Mouse (Mus musculus): ENCODE data around the gene Cfap45. TPM values are rescaled to one million over a fixed set of nuclear protein-coding genes. Genes with fewer than 3 reads are reported as not detected.

Cfap45 gene
- polyA plus RNA-seq, 1 experiment from 2014 or later, result 1.2 TPM

- 46% methylated on average over 8 of the region's 8 CpGs for WGBS
- Histone ChIP-seq H3K4me1 (peaks cover 8% of the 10 kb centered on the region), H3K9me3 (no peaks in the 10 kb centered on the region), H3K36me3 (no peaks in the 10 kb centered on the region), H3K4me3 (no peak overlapping the region), H3K4me2 (replicated peaks) (no peak overlapping the region), H3K9ac (replicated peaks) (no peak overlapping the region), H3K27me3 (peaks cover 6% of the 10 kb centered on the region; the same call in 1 of the 2 replicates), H3K27ac (replicated peaks) (no peak overlapping the region)
- no peak for ATAC-seq (ENCODE audit: low FRiP score, low read depth)
Observed at GRCm38 (mm10) chr1:172509983-172510382, 10.6 kb upstream of the Cfap45 start.

GRCm38 (mm10) chr1:172510421-172510972 is 10.1 kb upstream of the Cfap45 start:
- no peak for ATAC-seq (ENCODE audit: low FRiP score, low read depth)
- H3K4me3 ChIP-seq, result no peak overlapping the region
- H3K27ac ChIP-seq (replicated peaks), result no peak overlapping the region

GRCm38 (mm10) chr1:172512962-172513361 is 7.6 kb upstream of the Cfap45 start:
- H3K9ac ChIP-seq (replicated peaks), result no peak overlapping the region
- H3K4me1 ChIP-seq, result peaks cover 7% of the 10 kb centered on the region; the same call in 1 of the 2 replicates
- 32% methylated on average over 13 of the region's 13 CpGs for WGBS
- H3K27me3 ChIP-seq, result no peaks in the 10 kb centered on the region
- ATAC-seq (ENCODE audit: low FRiP score, low read depth), result no peak
- no peaks in the 10 kb centered on the region for H3K9me3 ChIP-seq
- H3K4me3 ChIP-seq, result no peak overlapping the region
- H3K4me2 ChIP-seq (replicated peaks), result peak overlapping the region; percentile 19; the same call in 1 of the 2 replicates
- no peak overlapping the region for H3K27ac ChIP-seq (replicated peaks)
- H3K36me3 ChIP-seq, result no peaks in the 10 kb centered on the region

More at GRCm38 (mm10) chr1:172510421-172510972, 10.1 kb upstream of the Cfap45 start:
- Histone ChIP-seq H3K4me1 (peaks cover 7% of the 10 kb centered on the region; the same call in 1 of the 2 replicates), H3K27me3 (0 out of 2 replicates have a peak, but pooled peaks cover 3% of the 10 kb centered on the region), H3K9me3 (no peaks in the 10 kb centered on the region), H3K4me2 (replicated peaks) (no peak overlapping the region), H3K36me3 (no peaks in the 10 kb centered on the region), H3K9ac (replicated peaks) (no peak overlapping the region)
- WGBS, result 27% methylated on average over 13 of the region's 13 CpGs

DNA sequence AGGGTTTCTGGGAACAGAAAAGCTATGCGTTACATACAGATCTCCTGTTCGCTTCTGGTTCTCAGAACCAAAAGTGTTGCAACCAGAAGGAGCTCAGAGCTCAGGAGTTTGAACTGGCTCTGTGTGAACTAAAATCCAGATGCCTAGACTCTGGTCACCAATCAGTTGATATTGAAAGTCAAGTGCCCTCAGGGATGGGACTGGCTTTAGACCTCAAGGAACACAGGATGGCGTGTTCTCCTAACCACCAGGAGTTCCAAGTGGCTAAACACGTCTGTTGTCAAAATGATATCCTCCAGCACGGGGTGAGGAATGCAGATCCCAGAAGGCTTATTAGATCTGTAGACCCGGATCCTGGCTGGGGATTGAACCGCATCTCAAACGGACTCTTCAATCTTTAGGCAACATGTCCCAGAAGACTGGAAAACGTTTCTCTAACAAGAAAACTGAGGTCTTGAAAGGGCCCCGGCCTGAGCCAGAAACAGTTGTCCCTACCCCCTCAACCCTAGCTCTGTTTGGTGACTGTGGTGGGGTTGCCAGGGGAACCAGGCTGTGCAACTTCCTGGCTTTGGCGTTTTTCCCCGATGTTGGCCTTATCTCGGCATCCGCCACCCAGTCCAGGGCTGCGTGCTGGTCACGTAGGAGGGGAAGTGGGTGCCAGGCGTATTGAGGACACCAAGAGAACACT is 6.9 kb upstream of the Cfap45 start:
- Histone ChIP-seq H3K9ac (replicated peaks) (no peak overlapping the region), H3K27me3 (no peaks in the 10 kb centered on the region), H3K9me3 (no peaks in the 10 kb centered on the region), H3K4me1 (peaks cover 5% of the 10 kb centered on the region; the same call in 1 of the 2 replicates), H3K4me3 (no peak overlapping the region), H3K27ac (replicated peaks) (no peak overlapping the region), H3K4me2 (replicated peaks) (no peak overlapping the region), H3K36me3 (no peaks in the 10 kb centered on the region)
- 80% methylated on average over 17 of the region's 17 CpGs for WGBS
- ATAC-seq (ENCODE audit: low FRiP score, low read depth), result no peak

DNA sequence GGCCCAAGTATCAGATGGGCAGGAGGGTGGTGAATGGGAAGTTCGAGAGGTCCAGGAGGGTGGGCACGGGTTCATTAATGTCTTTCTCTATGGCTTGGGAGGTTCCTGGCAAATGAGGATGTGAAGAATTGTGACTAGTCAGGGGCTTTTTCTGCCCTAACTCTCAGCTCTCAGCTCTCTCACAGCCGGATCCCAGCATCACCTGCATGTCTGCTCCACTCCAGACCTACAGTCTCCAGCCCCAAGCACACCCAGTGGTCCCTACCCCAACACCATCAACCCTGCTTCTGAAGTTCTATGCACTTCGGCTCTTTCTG is 6.4 kb upstream of the Cfap45 start:
- Histone ChIP-seq H3K27me3 (no peaks in the 10 kb centered on the region), H3K9me3 (no peaks in the 10 kb centered on the region), H3K4me1 (peaks cover 5% of the 10 kb centered on the region; the same call in 1 of the 2 replicates), H3K9ac (replicated peaks) (no peak overlapping the region), H3K36me3 (no peaks in the 10 kb centered on the region), H3K4me3 (no peak overlapping the region), H3K4me2 (replicated peaks) (no peak overlapping the region), H3K27ac (replicated peaks) (no peak overlapping the region)
- ATAC-seq (ENCODE audit: low FRiP score, low read depth), result no peak
- WGBS, result 86% methylated on average over 4 of the region's 4 CpGs

DNA sequence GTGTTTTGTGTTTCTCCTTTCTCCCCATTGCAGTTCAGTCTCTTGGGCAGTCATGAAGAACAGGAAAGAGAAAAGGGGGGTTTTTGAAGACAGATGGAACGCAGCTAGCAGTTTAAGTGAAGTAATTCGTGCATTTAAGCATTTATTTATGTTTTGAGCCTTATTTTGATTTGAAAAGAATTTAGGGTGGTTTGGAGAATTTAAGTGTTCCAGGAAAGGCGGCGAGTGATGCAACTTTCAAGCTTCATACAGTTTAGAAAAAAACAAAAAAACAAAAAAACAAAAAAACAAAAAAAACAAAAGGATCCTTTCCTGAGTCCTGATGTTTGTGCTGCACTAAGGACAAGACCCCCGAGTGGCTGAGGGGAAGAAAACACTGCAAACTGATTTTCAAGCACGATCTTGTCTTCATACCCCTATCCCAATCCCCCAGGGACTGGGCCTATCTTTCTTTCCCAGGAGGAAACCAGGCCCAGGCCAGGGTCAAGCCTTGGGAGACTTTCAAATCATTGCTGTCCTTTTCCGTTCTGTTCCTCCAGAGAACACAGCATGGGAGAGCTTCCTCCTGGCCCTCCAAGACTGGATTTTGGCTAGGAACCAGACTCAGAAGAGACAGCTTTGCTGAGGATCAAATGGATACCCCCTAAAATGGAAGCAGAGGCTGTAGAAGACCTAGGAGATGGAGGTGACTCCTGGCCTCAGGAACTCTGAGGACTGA is 5.9 kb upstream of the Cfap45 start:
- Histone ChIP-seq H3K4me3 (no peak overlapping the region), H3K9me3 (no peaks in the 10 kb centered on the region), H3K36me3 (no peaks in the 10 kb centered on the region), H3K4me1 (peaks cover 5% of the 10 kb centered on the region; the same call in 1 of the 2 replicates), H3K4me2 (replicated peaks) (no peak overlapping the region), H3K9ac (replicated peaks) (no peak overlapping the region), H3K27me3 (0 out of 2 replicates have a peak, but pooled peaks cover 2% of the 10 kb centered on the region), H3K27ac (replicated peaks) (no peak overlapping the region)
- WGBS, result 83% methylated on average over 7 of the region's 7 CpGs
- ATAC-seq (ENCODE audit: low FRiP score, low read depth), result no peak

GRCm38 (mm10) chr1:172515396-172515795 is 5.2 kb upstream of the Cfap45 start:
- 65% methylated on average over 1 of the region's 1 CpGs for WGBS

DNA sequence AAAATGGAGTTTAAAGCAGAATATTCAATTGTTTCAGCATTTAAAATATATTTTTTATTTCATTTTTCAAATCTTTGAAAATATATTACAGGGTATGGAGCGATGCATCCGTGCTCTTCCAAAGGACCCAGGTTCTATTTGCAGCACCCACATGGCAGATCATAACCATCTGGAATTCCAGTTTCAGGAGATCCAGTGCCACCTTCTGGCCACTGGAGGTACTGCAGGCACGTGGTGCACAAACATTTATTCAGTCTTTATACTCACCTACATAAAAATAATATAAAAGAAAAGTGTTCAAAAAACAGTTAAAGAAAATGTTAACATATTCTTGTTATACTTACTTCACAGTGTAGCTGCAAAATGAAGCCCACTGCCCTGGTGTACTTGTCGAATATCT is 2.6 kb upstream of the Cfap45 start:
- no peak overlapping the region for H3K9ac ChIP-seq (replicated peaks)
- peaks cover 16% of the 10 kb centered on the region for H3K4me1 ChIP-seq
- peaks cover 15% of the 10 kb centered on the region for H3K27me3 ChIP-seq
- H3K27ac ChIP-seq (replicated peaks), result no peak overlapping the region
- no peak overlapping the region for H3K4me2 ChIP-seq (replicated peaks)
- H3K36me3 ChIP-seq, result no peaks in the 10 kb centered on the region
- WGBS, result 77% methylated on average over 4 of the region's 4 CpGs
- no peak overlapping the region for H3K4me3 ChIP-seq
- ATAC-seq (ENCODE audit: low FRiP score, low read depth), result no peak
- H3K9me3 ChIP-seq, result no peaks in the 10 kb centered on the region

More at GRCm38 (mm10) chr1:172515396-172515795, 5.2 kb upstream of the Cfap45 start:
- H3K4me3 ChIP-seq, result no peak overlapping the region
- H3K4me1 ChIP-seq, result peaks cover 10% of the 10 kb centered on the region
- H3K9ac ChIP-seq (replicated peaks), result no peak overlapping the region
- ATAC-seq (ENCODE audit: low FRiP score, low read depth), result no peak
- no peaks in the 10 kb centered on the region for H3K36me3 ChIP-seq
- H3K27ac ChIP-seq (replicated peaks), result no peak overlapping the region
- H3K4me2 ChIP-seq (replicated peaks), result no peak overlapping the region
- H3K27me3 ChIP-seq, result 0 out of 2 replicates have a peak, but pooled peaks cover 3% of the 10 kb centered on the region
- no peaks in the 10 kb centered on the region for H3K9me3 ChIP-seq

DNA sequence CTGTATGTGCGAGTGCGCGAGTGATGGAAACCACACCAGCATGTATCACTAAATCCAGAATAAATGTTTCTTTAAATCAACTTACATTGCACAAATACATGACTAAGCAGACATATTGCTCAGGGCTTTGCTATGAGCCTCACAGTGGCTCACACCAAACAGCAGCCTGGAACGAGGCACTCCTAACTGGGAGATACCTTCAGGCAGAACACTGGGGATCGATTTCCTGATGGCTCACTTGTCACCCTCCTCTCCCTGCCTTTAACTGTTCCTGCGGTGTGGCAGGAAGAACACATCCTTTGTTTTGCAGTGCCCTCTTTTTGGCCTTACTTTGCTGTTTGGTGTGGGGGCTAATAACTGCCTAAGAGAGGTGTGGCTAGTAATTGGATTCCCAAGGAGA is 957 bp upstream of the Cfap45 start:
- Histone ChIP-seq H3K36me3 (no peaks in the 10 kb centered on the region), H3K27me3 (peaks cover 15% of the 10 kb centered on the region), H3K4me3 (no peak overlapping the region), H3K4me2 (replicated peaks) (no peak overlapping the region), H3K27ac (replicated peaks) (no peak overlapping the region), H3K4me1 (peaks cover 16% of the 10 kb centered on the region), H3K9ac (replicated peaks) (no peak overlapping the region), H3K9me3 (no peaks in the 10 kb centered on the region)
- no peak for ATAC-seq (ENCODE audit: low FRiP score, low read depth)
- WGBS, result 71% methylated on average over 6 of the region's 6 CpGs

DNA sequence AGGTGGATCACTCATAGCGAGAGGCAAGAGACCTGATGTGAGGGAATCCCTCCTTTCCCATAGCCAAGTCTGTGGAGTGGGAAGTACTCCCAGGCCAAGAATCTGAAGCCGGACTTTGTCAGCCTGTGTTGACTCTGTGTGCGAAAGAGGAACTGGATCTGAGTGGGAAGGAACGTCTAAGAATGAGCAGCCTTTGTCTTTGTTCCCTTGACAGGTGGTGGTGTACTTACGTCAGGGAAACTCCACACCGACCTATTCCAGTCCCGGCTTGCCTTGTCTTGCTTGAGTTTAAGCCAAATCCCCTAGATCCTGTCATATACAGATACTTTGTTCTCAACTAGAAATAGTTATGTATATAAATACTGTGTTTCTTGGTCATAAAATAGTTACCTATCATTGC is 1.9 kb downstream of the Cfap45 start:
- H3K4me2 ChIP-seq (replicated peaks), result no peak overlapping the region
- H3K27me3 ChIP-seq, result peaks cover 30% of the 10 kb centered on the region
- H3K36me3 ChIP-seq, result no peaks in the 10 kb centered on the region
- no peak for ATAC-seq (ENCODE audit: low FRiP score, low read depth)
- WGBS, result 74% methylated on average over 7 of the region's 7 CpGs
- peaks cover 16% of the 10 kb centered on the region for H3K4me1 ChIP-seq
- no peak overlapping the region for H3K27ac ChIP-seq (replicated peaks)
- no peak overlapping the region for H3K4me3 ChIP-seq
- H3K9me3 ChIP-seq, result no peaks in the 10 kb centered on the region
- H3K9ac ChIP-seq (replicated peaks), result no peak overlapping the region

GRCm38 (mm10) chr1:172523699-172524101 is 3.1 kb downstream of the Cfap45 start:
- H3K27me3 ChIP-seq, result peaks cover 35% of the 10 kb centered on the region
- H3K36me3 ChIP-seq, result no peaks in the 10 kb centered on the region
- H3K9ac ChIP-seq (replicated peaks), result no peak overlapping the region
- H3K4me2 ChIP-seq (replicated peaks), result no peak overlapping the region
- no peak for ATAC-seq (ENCODE audit: low FRiP score, low read depth)
- no peaks in the 10 kb centered on the region for H3K9me3 ChIP-seq
- no peak overlapping the region for H3K4me3 ChIP-seq
- H3K4me1 ChIP-seq, result peaks cover 16% of the 10 kb centered on the region
- 78% methylated on average over 12 of the region's 12 CpGs for WGBS
- H3K27ac ChIP-seq (replicated peaks), result no peak overlapping the region
